Mouse (Mus musculus) c-Kit-negative CD71-positive TER-119-positive erythroid progenitor cells, embryonic 14.5 days (primary cell): Measurements from ENCODE around the gene Nxf7.
"Not testable (repeated sequence)": the region's sequence is repeated elsewhere in the genome, so short reads cannot be mapped to it uniquely, and the experiment has no call there.

Source experiments
- DNase-seq: peaks from one replicate; pipeline ENCODE4 v3.0.0-alpha.2; 2013; ENCODE audit warnings: low read depth, low spot score

The Nxf7 gene

GRCm38 (mm10) chrX:135598677-135599076, at the start of gene Nxf7:
Gene Nxf7 (minus strand): TSS chrX:135598777.
- no peak for DNase-seq

GRCm38 (mm10) chrX:135627605-135628004, 29.0 kb upstream of the Nxf7 start, which contains the start of gene Prame:
Gene Prame (minus strand): TSS chrX:135627705.
- no peak for DNase-seq

- not testable (repeated sequence) for DNase-seq
Observed at GRCm38 (mm10) chrX:135601298-135602029, 2.9 kb upstream of the Nxf7 start.

- no peak for DNase-seq
Observed at GRCm38 (mm10) chrX:135598096-135598495, 481 bp downstream of the Nxf7 start.

- no peak for DNase-seq
Observed at GRCm38 (mm10) chrX:135576412-135576811, 22.2 kb downstream of the Nxf7 start.

- not testable (repeated sequence) for DNase-seq
Observed at GRCm38 (mm10) chrX:135574958-135575628, 23.5 kb downstream of the Nxf7 start.

GRCm38 (mm10) chrX:135574261-135574957, 24.2 kb downstream of the Nxf7 start:
- DNase-seq: not testable (repeated sequence)

GRCm38 (mm10) chrX:135569467-135569866, 29.1 kb downstream of the Nxf7 start:
- DNase-seq: not testable (repeated sequence)

GRCm38 (mm10) chrX:135564934-135565333, 33.6 kb downstream of the Nxf7 start:
- not testable (repeated sequence) for DNase-seq

- DNase-seq: no peak
Observed at GRCm38 (mm10) chrX:135562841-135563240, 35.7 kb downstream of the Nxf7 start.

- not testable (repeated sequence) for DNase-seq
Observed at GRCm38 (mm10) chrX:135561693-135562092, 36.9 kb downstream of the Nxf7 start.

- not testable (repeated sequence) for DNase-seq
Observed at GRCm38 (mm10) chrX:135560933-135561332, 37.6 kb downstream of the Nxf7 start.

- DNase-seq: not testable (repeated sequence)
Observed at GRCm38 (mm10) chrX:135559665-135560064, 38.9 kb downstream of the Nxf7 start.
